Mouse (Mus musculus) hindbrain, postnatal 0 days (tissue): ENCODE measurements at regions not wholly inside any gene's neighbourhood (a gene's known extent, or its start where the extent isn't known, plus 50 kb on each side); places are given as distances from the start of the nearest gene placed in this dataset.

Experiments used
- ATAC-seq: fragments of 200-750 bp; cut with Nextera tagmentation; 2 replicates; pipeline ENCODE4 v1.8.0; 2017; ENCODE audit warnings: mild to moderate bottlenecking, moderate TSS enrichment, moderate library complexity
- DNase-seq: peaks from one replicate; pipeline ENCODE4 v3.0.0-alpha.2; 2015; ENCODE audit warnings: low spot score
- H3K27ac ChIP-seq: fragments of 300-500 bp; sonication (generic); 2 replicates; pipeline ENCODE4 v1.5.1; 2014; ENCODE audit warnings: mild to moderate bottlenecking
- H3K27me3 ChIP-seq: fragments of 300-500 bp; sonication (generic); 2 replicates; pipeline ENCODE4 v1.6.1; 2014; ENCODE audit warnings: low read length, mixed read lengths; ENCODE audit not compliant: insufficient read depth
- H3K36me3 ChIP-seq: fragments of 300-500 bp; sonication (generic); 2 replicates; pipeline ENCODE4 v1.6.1; 2014; ENCODE audit warnings: low read length, mixed read lengths; ENCODE audit not compliant: insufficient read depth
- H3K4me1 ChIP-seq: fragments of 300-500 bp; sonication (generic); 2 replicates; pipeline ENCODE4 v1.6.1; 2014; ENCODE audit warnings: antibody characterized with exemption, low read length, mixed read lengths; ENCODE audit not compliant: insufficient read depth
- H3K4me2 ChIP-seq: fragments of 300-500 bp; sonication (generic); 2 replicates; pipeline ENCODE4 v1.6.1; 2014; ENCODE audit warnings: low read depth, mild to moderate bottlenecking, low read length, moderate library complexity, mixed read lengths
- H3K4me3 ChIP-seq: fragments of 300-500 bp; sonication (generic); 2 replicates; pipeline ENCODE4 v1.5.1; 2014; ENCODE audit warnings: low read length
- H3K9ac ChIP-seq: fragments of 300-500 bp; sonication (generic); replicated peaks from 2 replicates; pipeline ENCODE4 v1.6.1; 2014; ENCODE audit warnings: mild to moderate bottlenecking, low read length, moderate library complexity, mixed read lengths
- H3K9me3 ChIP-seq: fragments of 300-500 bp; sonication (generic); 2 replicates; pipeline ENCODE4 v1.6.1; 2016; ENCODE audit warnings: low read length, mixed read lengths
- CTCF ChIP-seq: IDR thresholded peaks from 2 replicates; pipeline ENCODE4 v1.5.1; 2016; ENCODE audit warnings: antibody characterized with exemption, control low read depth, low read depth
- WGBS: fragments of 180-500 bp; shearing (Covaris S2); extraction: QIAGEN DNeasy Blood & Tissue Kit; methylation state at CpG from one replicate; pipeline ENCODE4 v1.1.7; 2014; 5-methylcytosine and 5-hydroxymethylcytosine counted together

DNA sequence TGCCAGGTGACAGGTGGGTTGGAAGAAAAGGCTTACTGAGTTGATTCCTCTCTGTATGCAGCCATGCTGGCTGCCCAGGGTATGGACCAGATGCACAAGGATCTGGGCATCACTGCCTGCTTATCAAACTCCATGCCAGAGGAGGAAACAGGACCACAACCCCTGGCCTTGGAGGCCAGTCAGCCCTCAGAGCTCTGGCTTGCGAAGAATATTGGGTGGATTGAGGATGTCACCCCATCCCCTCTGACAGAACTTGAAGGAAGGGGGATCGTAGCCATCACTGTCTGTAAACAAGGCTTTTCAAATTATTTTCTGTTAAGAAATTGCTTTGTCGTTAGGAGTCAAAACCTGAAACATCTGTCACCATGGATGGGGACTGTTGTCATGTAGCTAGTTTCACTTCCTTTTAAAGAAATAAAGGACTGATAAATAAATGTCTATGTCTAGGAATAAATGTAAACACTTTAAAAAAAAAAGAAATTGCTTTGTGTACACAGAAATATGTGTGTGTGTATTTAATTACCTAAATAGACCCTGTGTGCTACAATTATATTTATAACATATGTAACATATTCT is 55.0 kb upstream of the Tbl1xr1 start:
- H3K4me3 ChIP-seq, result no peak overlapping the region
- no peaks in the 10 kb centered on the region for H3K36me3 ChIP-seq
- no peaks in the 10 kb centered on the region for H3K4me1 ChIP-seq
- H3K9ac ChIP-seq, result no peak overlapping the region
- no peak for DNase-seq
- WGBS, result 80% methylated on average over 3 of the region's 3 CpGs
- no peaks in the 10 kb centered on the region for H3K27me3 ChIP-seq
- H3K9me3 ChIP-seq, result no peaks in the 10 kb centered on the region
- H3K27ac ChIP-seq, result no peak overlapping the region
- no peak for TF ChIP-seq CTCF
- no peak for ATAC-seq
- no peak overlapping the region for H3K4me2 ChIP-seq

DNA sequence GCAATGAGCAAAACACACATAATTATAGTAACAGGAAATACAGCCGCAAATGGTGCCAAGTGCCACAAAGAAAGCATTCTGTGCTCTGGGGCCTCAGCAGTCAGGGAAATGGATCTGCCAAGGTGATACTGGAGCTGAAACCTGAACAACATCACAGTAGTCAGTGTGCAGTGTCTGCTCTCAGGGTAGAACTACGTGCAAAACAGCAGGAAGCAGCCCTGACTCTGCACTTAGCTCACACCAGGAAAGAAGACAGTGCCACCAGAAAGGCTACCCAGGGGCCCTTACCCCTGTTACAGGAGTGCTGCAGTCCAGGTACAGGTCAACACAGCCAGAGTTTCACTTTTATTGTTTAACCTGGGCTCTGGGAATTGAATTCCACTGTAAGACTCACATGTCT is 54.0 kb upstream of the Tbl1xr1 start:
- Histone ChIP-seq H3K9me3 (no peaks in the 10 kb centered on the region), H3K4me3 (no peak overlapping the region), H3K4me1 (no peaks in the 10 kb centered on the region), H3K27ac (no peak overlapping the region), H3K36me3 (no peaks in the 10 kb centered on the region), H3K4me2 (no peak overlapping the region), H3K27me3 (no peaks in the 10 kb centered on the region), H3K9ac (no peak overlapping the region)
- 64% methylated on average over 2 of the region's 2 CpGs for WGBS
- ATAC-seq, result no peak
- no peak for DNase-seq
- TF ChIP-seq CTCF, result no peak

DNA sequence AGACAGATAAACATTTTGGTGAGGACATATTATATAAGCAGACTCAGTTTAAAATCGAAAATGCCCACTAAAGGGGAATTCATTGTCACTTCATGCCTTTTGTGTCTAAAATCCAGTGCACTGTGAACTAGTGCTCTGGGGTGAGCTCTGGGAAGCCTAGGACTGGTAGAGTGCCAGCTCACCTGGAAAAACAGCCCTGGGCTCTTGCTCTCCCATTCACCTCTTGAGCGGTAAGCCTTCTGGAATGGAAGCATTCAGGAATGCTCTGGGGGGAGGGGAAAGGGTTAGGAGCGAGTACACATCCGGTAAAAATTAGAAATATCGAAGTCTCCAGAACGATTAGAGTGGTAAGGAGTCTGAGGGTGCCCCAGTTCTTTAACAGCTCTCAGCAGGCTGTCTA is 53.4 kb upstream of the Tbl1xr1 start:
- TF ChIP-seq CTCF, result no peak
- Histone ChIP-seq H3K36me3 (no peaks in the 10 kb centered on the region), H3K4me2 (no peak overlapping the region), H3K4me1 (no peaks in the 10 kb centered on the region), H3K27ac (no peak overlapping the region), H3K4me3 (no peak overlapping the region), H3K27me3 (no peaks in the 10 kb centered on the region), H3K9me3 (no peaks in the 10 kb centered on the region), H3K9ac (no peak overlapping the region)
- DNase-seq (no peak), ATAC-seq (no peak)
- 70% methylated on average over 6 of the region's 6 CpGs for WGBS

DNA sequence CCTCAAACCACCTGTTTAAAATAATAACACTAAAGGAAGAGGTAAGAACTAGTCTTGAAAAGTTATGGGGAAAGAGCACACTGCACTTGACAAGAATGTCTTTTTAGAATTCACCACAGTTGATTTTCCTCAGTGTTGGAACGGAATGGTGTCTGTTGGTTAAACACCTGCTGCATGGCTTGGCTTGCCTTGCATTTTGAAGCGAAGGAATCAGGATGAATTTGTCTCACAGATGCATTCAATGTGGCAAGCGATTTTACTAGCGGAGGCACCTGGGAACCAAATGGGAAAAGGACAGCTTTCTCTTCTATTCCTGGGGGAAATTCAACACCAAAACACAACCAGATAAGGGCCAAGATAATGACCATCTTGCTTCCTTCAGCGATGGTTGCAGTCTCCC is 52.9 kb upstream of the Tbl1xr1 start:
- peak; percentile 16 for DNase-seq
- Histone ChIP-seq H3K4me3 (no peak overlapping the region), H3K4me2 (no peak overlapping the region), H3K27me3 (no peaks in the 10 kb centered on the region), H3K9me3 (no peaks in the 10 kb centered on the region), H3K27ac (no peak overlapping the region), H3K36me3 (no peaks in the 10 kb centered on the region), H3K9ac (no peak overlapping the region), H3K4me1 (no peaks in the 10 kb centered on the region)
- TF ChIP-seq CTCF, result no peak
- WGBS, result 55% methylated on average over 5 of the region's 5 CpGs
- ATAC-seq, result no peak

DNA sequence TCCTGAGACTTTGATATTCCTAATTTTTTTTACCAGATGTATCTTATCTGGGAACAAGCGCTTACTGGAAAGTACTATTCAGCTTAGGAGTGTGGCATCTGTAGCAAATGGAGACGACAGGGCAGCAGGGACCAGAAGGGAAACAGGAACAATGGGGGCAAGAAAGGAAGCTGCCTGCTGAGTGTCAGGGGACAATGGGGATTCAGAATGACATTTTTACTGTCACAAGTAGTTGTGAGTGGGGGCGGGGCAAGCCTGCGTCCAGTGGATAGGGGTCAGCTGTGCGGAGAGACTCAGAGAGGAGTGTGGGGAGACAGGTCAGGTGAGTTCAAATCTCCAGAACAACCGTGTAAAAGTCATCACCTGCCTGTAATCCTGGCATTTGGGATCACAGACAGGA is 52.3 kb upstream of the Tbl1xr1 start:
- Histone ChIP-seq H3K36me3 (no peaks in the 10 kb centered on the region), H3K4me1 (no peaks in the 10 kb centered on the region), H3K27ac (no peak overlapping the region), H3K4me2 (no peak overlapping the region), H3K9me3 (no peaks in the 10 kb centered on the region), H3K27me3 (no peaks in the 10 kb centered on the region), H3K9ac (no peak overlapping the region), H3K4me3 (no peak overlapping the region)
- DNase-seq, result no peak
- 15% methylated on average over 6 of the region's 6 CpGs for WGBS
- no peak for ATAC-seq
- TF ChIP-seq CTCF, result no peak

DNA sequence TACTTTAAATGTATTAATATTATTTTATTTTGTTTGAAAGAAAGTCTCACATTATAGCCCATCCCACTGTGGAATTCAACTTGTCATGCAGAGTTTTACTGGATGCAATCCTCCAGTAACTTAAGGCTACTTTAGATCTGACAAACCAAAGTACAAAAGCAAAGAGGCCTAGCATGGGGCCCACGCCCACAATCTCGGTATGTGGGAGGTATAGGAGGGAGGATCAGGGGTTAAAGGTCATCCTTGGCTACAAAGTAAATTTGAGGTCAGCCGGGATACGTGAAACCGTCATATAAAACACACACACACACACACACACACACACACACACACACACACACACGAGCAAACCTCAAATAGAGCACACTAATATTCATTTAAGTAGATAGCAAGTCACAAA is 51.3 kb upstream of the Tbl1xr1 start:
- DNase-seq, result no peak
- 46% methylated on average over 6 of the region's 6 CpGs for WGBS

DNA sequence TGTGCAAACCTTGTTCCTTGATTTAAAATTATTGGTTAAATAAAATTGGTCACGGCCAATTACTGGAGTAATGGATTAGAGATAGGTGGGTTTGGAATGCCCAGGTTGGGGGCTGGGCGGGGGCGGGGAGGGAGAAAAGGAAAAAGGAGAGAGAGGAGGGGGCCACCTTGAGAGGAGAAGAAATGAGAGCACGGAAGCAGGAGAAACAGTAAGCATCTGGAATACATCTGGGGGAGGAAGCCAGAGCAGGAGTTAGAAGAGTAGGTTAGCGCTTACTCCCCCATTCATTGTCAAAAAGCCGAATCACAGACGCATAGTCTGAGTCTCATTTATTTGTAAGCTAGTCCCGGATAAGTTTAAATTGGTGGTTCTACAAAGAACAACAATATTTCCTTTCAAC is 50.8 kb upstream of the Tbl1xr1 start:
- no peak overlapping the region for H3K27ac ChIP-seq
- no peaks in the 10 kb centered on the region for H3K36me3 ChIP-seq
- H3K4me1 ChIP-seq, result no peaks in the 10 kb centered on the region
- no peak overlapping the region for H3K4me3 ChIP-seq
- H3K4me2 ChIP-seq, result no peak overlapping the region
- H3K27me3 ChIP-seq, result no peaks in the 10 kb centered on the region
- H3K9ac ChIP-seq, result no peak overlapping the region
- no peak for ATAC-seq
- no peak for TF ChIP-seq CTCF
- no peaks in the 10 kb centered on the region for H3K9me3 ChIP-seq
- DNase-seq, result no peak
- WGBS, result 80% methylated on average over 8 of the region's 8 CpGs

More for the DNA sequence above, 51.3 kb upstream of the Tbl1xr1 start:
- Histone ChIP-seq H3K36me3 (no peaks in the 10 kb centered on the region), H3K27ac (no peak overlapping the region), H3K27me3 (no peaks in the 10 kb centered on the region), H3K4me2 (no peak overlapping the region), H3K4me1 (no peaks in the 10 kb centered on the region), H3K9ac (no peak overlapping the region), H3K4me3 (no peak overlapping the region), H3K9me3 (no peaks in the 10 kb centered on the region)
- TF ChIP-seq CTCF, result no peak
- no peak for ATAC-seq
